Mouse (Mus musculus): ENCODE results near the gene Tent4b.
"Not testable (repeated sequence)": the region's sequence is repeated elsewhere in the genome, so short reads cannot be mapped to it uniquely, and the experiment has no call there.

Gene Tent4b

GRCm38 (mm10) chr8:88198945-88199571, at the start of gene Tent4b:
Tent4b (plus strand) TSS chr8:88199213.
- DNase-seq = peak; percentile 93

GRCm38 (mm10) chr8:88150910-88151371, 48.1 kb upstream of the Tent4b start:
- DNase-seq = no peak

GRCm38 (mm10) chr8:88160237-88160995, 38.6 kb upstream of the Tent4b start:
- no peak for DNase-seq

- DNase-seq = peak; percentile 48
These were observed 37.6 kb upstream of the Tent4b start for GRCm38 (mm10) chr8:88161439-88161838.

- DNase-seq = no peak
These were observed 23.7 kb upstream of the Tent4b start for GRCm38 (mm10) chr8:88175264-88175663.

- DNase-seq = no peak
These were observed 21.7 kb upstream of the Tent4b start for GRCm38 (mm10) chr8:88177291-88177690.

GRCm38 (mm10) chr8:88183121-88183520, 15.9 kb upstream of the Tent4b start:
- DNase-seq = no peak

GRCm38 (mm10) chr8:88184914-88185313, 14.1 kb upstream of the Tent4b start:
- DNase-seq = no peak

- DNase-seq = no peak
These were observed 13.3 kb upstream of the Tent4b start for GRCm38 (mm10) chr8:88185716-88186115.

GRCm38 (mm10) chr8:88197328-88197727, 1.7 kb upstream of the Tent4b start:
- DNase-seq = no peak

GRCm38 (mm10) chr8:88198551-88198944, 465 bp upstream of the Tent4b start:
- DNase-seq = no peak

GRCm38 (mm10) chr8:88199700-88200601, 938 bp downstream of the Tent4b start:
- DNase-seq = peak; percentile 65

GRCm38 (mm10) chr8:88200724-88201495, 1.9 kb downstream of the Tent4b start:
- peak; percentile 52 for DNase-seq

- no peak for DNase-seq
These were observed 2.6 kb downstream of the Tent4b start for GRCm38 (mm10) chr8:88201641-88202040.

- DNase-seq = no peak
These were observed 7.0 kb downstream of the Tent4b start for GRCm38 (mm10) chr8:88206016-88206415.

GRCm38 (mm10) chr8:88207121-88207821, 8.3 kb downstream of the Tent4b start:
- no peak for DNase-seq

GRCm38 (mm10) chr8:88209930-88210827, 11.2 kb downstream of the Tent4b start:
- DNase-seq = not testable (repeated sequence)

- DNase-seq = no peak
These were observed 22.3 kb downstream of the Tent4b start for GRCm38 (mm10) chr8:88221353-88221752.

- no peak for DNase-seq
These were observed 26.3 kb downstream of the Tent4b start for GRCm38 (mm10) chr8:88225358-88225757.

- DNase-seq = no peak
These were observed 28.8 kb downstream of the Tent4b start for GRCm38 (mm10) chr8:88227851-88228250.

- no peak for DNase-seq
These were observed 29.3 kb downstream of the Tent4b start for GRCm38 (mm10) chr8:88228286-88228685.
